Mouse (Mus musculus) WW6 (cell line): ENCODE data around the gene Ccdc151.

Experiments used
- DNase-seq: peaks from one replicate; pipeline ENCODE4 v3.0.0-alpha.2; 2013; ENCODE audit warnings: low read depth, low spot score

Gene Ccdc151

DNA sequence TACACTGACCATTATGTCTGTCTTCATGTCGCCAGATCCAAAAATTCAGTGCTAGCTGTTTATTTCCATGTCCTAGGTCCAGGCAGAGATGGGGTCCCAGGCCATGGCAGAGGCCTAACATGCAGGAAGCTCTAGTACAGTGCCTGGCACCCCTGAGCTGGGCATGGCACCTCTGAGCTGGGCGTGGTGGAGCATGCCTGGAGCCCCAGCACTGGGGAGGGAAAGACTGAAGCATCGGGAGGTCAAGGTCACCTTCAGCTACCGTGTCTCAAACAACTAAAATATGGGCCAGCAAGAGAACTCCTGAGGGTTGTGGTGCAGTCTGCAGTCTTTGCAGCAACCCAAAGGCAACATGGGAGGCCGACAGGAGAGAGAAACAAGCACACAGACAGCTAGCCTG lies 44.1 kb downstream of the Ccdc151 start:
- no peak for DNase-seq

DNA sequence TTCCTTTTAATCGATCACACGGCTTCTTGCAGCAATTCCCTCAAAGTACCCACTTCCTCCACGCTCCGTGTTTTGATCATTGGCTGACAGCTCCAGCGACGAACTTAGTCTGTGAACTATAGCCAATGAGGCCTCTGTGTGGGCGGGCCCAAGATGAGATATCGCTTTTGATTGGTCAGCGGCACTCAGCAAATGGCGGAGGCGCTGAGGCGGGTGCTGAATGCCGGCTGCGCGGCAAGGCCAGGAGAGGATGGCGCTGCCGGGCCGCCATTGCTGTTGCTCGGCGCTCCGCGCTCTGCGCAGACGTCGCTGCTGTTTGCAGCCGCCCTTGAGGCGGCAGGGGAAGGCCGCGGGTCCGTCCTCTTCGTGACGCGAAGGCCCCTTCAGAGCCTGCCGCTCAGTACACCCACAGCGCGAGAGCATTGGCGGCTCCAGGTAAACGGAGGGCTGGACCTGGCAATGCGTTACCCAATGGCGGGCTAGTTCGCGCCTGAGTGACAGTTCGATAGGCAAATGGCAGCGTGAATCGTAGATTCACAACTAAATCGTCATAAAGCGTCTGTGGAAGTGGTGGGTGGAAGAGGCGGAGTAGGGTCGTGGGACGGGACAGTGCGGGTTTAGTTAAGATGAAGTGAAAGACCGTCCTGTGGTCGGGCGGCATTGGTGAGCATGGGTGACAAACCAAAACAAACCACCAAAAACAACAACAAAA lies 46.7 kb downstream of the Ccdc151 start, which contains the start of gene Swsap1:
Swsap1 (plus strand) TSS at position 186 of the 712 bp plus-strand sequence.
- DNase-seq: peak; percentile 92

GRCm38 (mm10) chr9:21955225-21955569 lies 47.2 kb downstream of the Ccdc151 start:
- DNase-seq: peak; percentile 54

GRCm38 (mm10) chr9:21954635-21955034 lies 47.8 kb downstream of the Ccdc151 start:
- no peak for DNase-seq

DNA sequence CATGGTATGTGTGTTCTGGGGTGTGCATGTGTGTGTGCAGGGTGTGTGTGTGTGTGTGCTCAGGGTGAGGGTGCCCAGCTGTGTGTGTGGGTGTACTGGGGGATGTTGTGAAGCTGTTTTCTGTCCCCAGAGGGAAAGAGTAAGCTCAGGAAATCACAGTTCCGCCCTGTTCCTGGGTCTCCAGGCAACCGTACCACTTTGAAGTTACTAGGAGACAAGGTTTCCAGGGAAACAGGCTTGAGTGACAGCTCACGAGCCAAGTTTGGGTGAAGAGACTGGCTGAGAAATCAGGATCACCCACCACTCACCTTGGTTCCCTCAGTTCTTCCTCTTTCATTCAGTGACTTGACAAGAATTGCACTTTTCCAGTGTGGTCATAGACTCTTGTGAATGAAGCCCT lies 48.8 kb downstream of the Ccdc151 start:
- DNase-seq: no peak

DNA sequence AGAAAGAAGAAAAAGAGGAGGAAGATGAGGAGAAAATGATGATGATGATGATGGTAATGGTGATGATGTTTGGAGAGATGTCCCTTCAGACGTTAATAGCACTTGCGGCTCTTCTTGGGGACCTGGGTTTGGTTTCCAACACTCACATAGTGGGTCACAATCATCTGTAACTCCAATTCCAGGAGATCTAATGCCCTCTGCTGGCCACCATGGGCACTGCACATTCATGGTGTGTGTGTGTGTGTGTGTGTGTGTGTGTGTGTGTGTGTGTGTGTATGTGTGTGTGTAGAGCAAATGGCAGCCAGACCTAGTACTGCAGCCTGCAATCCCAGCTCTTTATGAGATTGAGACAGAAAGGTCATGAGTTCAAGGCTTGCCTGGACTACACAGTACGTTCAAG lies 50.5 kb downstream of the Ccdc151 start:
- no peak for DNase-seq

DNA sequence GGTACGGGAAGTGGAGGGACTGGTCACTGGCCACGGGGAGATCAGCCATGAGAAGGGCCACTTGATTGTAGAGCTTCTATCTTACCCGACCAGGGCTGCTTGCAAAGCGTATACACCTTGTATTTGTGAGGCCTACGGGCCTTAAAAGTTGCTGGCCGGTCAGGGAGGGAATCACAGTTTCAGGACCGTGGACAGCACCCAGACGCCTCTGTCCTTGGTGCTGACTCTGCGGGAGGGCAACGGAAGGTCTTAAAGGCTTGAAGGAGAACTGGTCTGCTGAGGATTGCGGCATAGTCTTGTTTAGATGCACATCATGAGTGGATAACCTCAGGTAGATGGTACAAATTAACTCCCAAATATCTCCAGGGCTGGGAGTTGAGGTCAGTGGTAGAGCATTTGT lies 52.1 kb downstream of the Ccdc151 start:
- no peak for DNase-seq

DNA sequence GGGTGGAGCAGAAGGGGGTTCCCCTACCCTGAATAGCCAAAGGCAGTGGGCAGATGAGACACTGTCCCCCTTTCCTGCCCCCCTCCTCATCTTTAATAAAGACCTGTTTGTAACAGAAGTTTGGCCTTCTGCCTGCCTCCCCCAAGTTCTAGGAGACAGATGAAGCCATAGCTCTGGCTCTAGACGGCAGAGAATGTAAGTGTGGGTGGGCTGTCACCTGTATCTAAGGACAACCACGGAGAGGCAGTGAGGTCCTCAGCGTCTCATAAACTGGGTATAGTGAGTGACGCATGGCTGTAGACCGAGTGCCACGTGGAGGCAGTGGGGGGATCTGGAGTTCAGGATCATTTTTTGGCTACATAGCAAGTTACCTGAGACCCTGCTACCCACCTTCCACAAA lies 53.6 kb downstream of the Ccdc151 start:
- no peak for DNase-seq

DNA sequence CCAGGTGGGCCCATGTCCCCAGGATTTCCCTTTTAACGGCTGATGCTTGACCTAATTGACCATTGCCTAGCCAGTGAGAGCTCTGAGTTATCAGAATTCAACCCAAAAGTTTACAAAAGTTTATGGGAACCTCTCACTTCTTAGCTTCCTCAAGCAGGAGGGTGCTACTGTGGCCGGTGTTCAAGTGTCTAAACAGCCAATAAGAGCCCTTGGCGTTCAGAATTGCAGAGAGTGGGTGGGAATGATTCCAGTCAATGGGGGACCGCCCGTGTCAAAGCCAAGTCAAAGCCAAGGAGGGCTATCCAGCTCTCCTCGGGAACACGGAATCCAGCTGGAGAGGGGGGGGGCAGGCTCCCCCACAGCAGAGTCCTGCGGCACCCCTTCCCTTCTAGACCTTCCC lies 54.3 kb downstream of the Ccdc151 start:
- DNase-seq: no peak

GRCm38 (mm10) chr9:21947540-21948130 lies 54.8 kb downstream of the Ccdc151 start:
- no peak for DNase-seq

- no peak for DNase-seq
Measured at GRCm38 (mm10) chr9:21944267-21944666, 58.2 kb downstream of the Ccdc151 start.

GRCm38 (mm10) chr9:21943638-21944037 lies 58.8 kb downstream of the Ccdc151 start:
- DNase-seq: no peak

DNA sequence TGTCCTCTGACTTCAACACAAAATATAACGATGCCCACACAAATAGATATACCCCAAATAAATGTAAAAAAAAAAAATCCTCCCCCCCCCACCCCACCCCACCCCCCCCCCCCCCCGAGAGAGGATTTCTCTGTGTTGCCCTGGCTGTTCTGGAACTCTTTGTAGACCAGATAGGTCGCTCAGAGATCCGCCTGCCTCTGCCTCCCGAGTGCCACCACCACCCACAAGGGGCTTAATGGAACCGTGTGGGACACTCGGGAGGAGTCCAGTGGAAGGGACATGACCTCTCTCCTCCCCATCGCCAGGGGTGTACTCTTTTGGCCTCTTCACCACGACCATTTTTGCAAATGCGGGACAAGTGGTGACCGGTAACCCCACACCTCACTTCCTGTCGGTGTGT lies 59.4 kb downstream of the Ccdc151 start:
- no peak for DNase-seq
